Mouse (Mus musculus) lung, embryonic 15.5 days (tissue): ENCODE results near the gene Eef2kmt. TPM values are rescaled to one million over a fixed set of nuclear protein-coding genes. Genes with fewer than 3 reads are reported as not detected.

Experiments used
- ATAC-seq: fragments of 200-750 bp; cut with Nextera tagmentation; 2 replicates; pipeline ENCODE4 v1.8.0; 2017; ENCODE audit warnings: moderate number of reproducible peaks, borderline replicate concordance; ENCODE audit not compliant: low FRiP score, low TSS enrichment; ENCODE audit errors: extremely low read depth
- H3K27ac ChIP-seq: fragments of 300-500 bp; sonication (generic); 2 replicates; pipeline ENCODE4 v1.5.1; 2015; ENCODE audit warnings: moderate library complexity, mild to moderate bottlenecking, inconsistent platforms
- H3K27me3 ChIP-seq: fragments of 300-500 bp; sonication (generic); 2 replicates; pipeline ENCODE4 v1.6.1; 2015; ENCODE audit warnings: inconsistent platforms
- H3K36me3 ChIP-seq: fragments of 300-500 bp; sonication (generic); 2 replicates; pipeline ENCODE4 v1.6.1; 2015; ENCODE audit warnings: inconsistent platforms
- H3K4me1 ChIP-seq: fragments of 300-500 bp; sonication (generic); 2 replicates; pipeline ENCODE4 v1.6.1; 2015; ENCODE audit warnings: inconsistent platforms
- H3K4me2 ChIP-seq: fragments of 300-500 bp; sonication (generic); 2 replicates; pipeline ENCODE4 v1.6.1; 2015; ENCODE audit warnings: inconsistent platforms, mild to moderate bottlenecking, moderate library complexity
- H3K4me3 ChIP-seq: fragments of 300-500 bp; sonication (generic); 2 replicates; pipeline ENCODE4 v1.5.1; 2015; ENCODE audit warnings: mild to moderate bottlenecking, inconsistent platforms
- H3K9ac ChIP-seq: fragments of 300-500 bp; sonication (generic); 2 replicates; pipeline ENCODE4 v1.6.1; 2015; ENCODE audit warnings: inconsistent platforms
- H3K9me3 ChIP-seq: fragments of 300-500 bp; sonication (generic); 2 replicates; pipeline ENCODE4 v1.6.1; 2016; ENCODE audit warnings: inconsistent platforms
- WGBS: fragments of 180-500 bp; shearing (Covaris S2); methylation state at CpG from one replicate; pipeline ENCODE4 v1.1.7; 2015; 5-methylcytosine and 5-hydroxymethylcytosine counted together
- polyA plus RNA-seq: library from polyadenylated mRNA; unstranded; fragments of >200 nt; fragmentation: Nextera tagmentation; extraction: Ambion mirVana; gene quantifications from 2 replicates; pipeline ENCODE4 v1.2.1, GENCODE M21; 2015

Gene Eef2kmt
- 21.4 and 24.8 TPM in 2 replicates for polyA plus RNA-seq

- no peaks in the 10 kb centered on the region for H3K27me3 ChIP-seq
- H3K9ac ChIP-seq, result peak within 1 kb of the TSS; percentile 70
- H3K4me1 ChIP-seq, result peaks cover 17% of the 10 kb centered on the region
- H3K4me2 ChIP-seq, result peak within 1 kb of the TSS; percentile 87
- ATAC-seq, result peak; percentile 98
- H3K4me3 ChIP-seq, result peak within 1 kb of the TSS; percentile 78
- no peaks in the 10 kb centered on the region for H3K9me3 ChIP-seq
- no peaks in the 10 kb centered on the region for H3K36me3 ChIP-seq
- H3K27ac ChIP-seq, result peak within 1 kb of the TSS; percentile 82
- 1% methylated on average over 57 of the region's 57 CpGs for WGBS
Observed at GRCm38 (mm10) chr16:5255779-5256496, at the start of gene Eef2kmt. TSS of gene Eef2kmt (minus strand) at chr16:5255983.

- H3K27ac ChIP-seq, result no peak overlapping the region
- no peak overlapping the region for H3K4me2 ChIP-seq
- H3K4me1 ChIP-seq, result no peaks in the 10 kb centered on the region
- no peaks in the 10 kb centered on the region for H3K36me3 ChIP-seq
- H3K27me3 ChIP-seq, result no peaks in the 10 kb centered on the region
- no peaks in the 10 kb centered on the region for H3K9me3 ChIP-seq
- 56% methylated on average over 5 of the region's 5 CpGs for WGBS
- H3K9ac ChIP-seq, result no peak overlapping the region
- ATAC-seq, result no peak
- H3K4me3 ChIP-seq, result no peak overlapping the region
Observed at GRCm38 (mm10) chr16:5295238-5295637, 39.5 kb upstream of the Eef2kmt start.

- Histone ChIP-seq H3K4me3 (no peak overlapping the region), H3K9me3 (no peaks in the 10 kb centered on the region), H3K4me2 (no peak overlapping the region), H3K27ac (no peak overlapping the region), H3K9ac (no peak overlapping the region), H3K4me1 (no peaks in the 10 kb centered on the region), H3K36me3 (no peaks in the 10 kb centered on the region), H3K27me3 (no peaks in the 10 kb centered on the region)
- no peak for ATAC-seq
- 59% methylated on average over 3 of the region's 3 CpGs for WGBS
Observed at GRCm38 (mm10) chr16:5285376-5285775, 29.6 kb upstream of the Eef2kmt start.

- Histone ChIP-seq H3K9ac (no peak overlapping the region), H3K4me1 (no peaks in the 10 kb centered on the region), H3K4me2 (no peak overlapping the region), H3K9me3 (no peaks in the 10 kb centered on the region), H3K27ac (no peak overlapping the region), H3K4me3 (no peak overlapping the region), H3K27me3 (no peaks in the 10 kb centered on the region), H3K36me3 (no peaks in the 10 kb centered on the region)
- ATAC-seq, result no peak
- WGBS, result 81% methylated on average over 9 of the region's 9 CpGs
Observed at GRCm38 (mm10) chr16:5282686-5283085, 26.9 kb upstream of the Eef2kmt start.

- Histone ChIP-seq H3K9me3 (no peaks in the 10 kb centered on the region), H3K9ac (no peak overlapping the region), H3K36me3 (no peaks in the 10 kb centered on the region), H3K4me2 (no peak overlapping the region), H3K4me3 (no peak overlapping the region), H3K4me1 (no peaks in the 10 kb centered on the region), H3K27ac (no peak overlapping the region), H3K27me3 (no peaks in the 10 kb centered on the region)
- no peak for ATAC-seq
- WGBS, result 82% methylated on average over 5 of the region's 5 CpGs
Observed at GRCm38 (mm10) chr16:5279571-5280222, 23.9 kb upstream of the Eef2kmt start.

- Histone ChIP-seq H3K4me1 (no peaks in the 10 kb centered on the region), H3K36me3 (no peaks in the 10 kb centered on the region), H3K4me3 (no peak overlapping the region), H3K4me2 (no peak overlapping the region), H3K27ac (no peak overlapping the region), H3K27me3 (no peaks in the 10 kb centered on the region), H3K9me3 (no peaks in the 10 kb centered on the region), H3K9ac (no peak overlapping the region)
- ATAC-seq, result no peak
- WGBS, result 66% methylated on average over 3 of the region's 3 CpGs
Observed at GRCm38 (mm10) chr16:5272371-5272770, 16.6 kb upstream of the Eef2kmt start.

- ATAC-seq, result 0 out of 2 replicates have a peak, but pooled peaks have one; percentile 19
Observed at GRCm38 (mm10) chr16:5271411-5272035, 15.7 kb upstream of the Eef2kmt start.

GRCm38 (mm10) chr16:5263926-5264325, 8.1 kb upstream of the Eef2kmt start:
- Histone ChIP-seq H3K9ac (no peak overlapping the region), H3K4me2 (no peak overlapping the region), H3K27ac (no peak overlapping the region), H3K36me3 (no peaks in the 10 kb centered on the region), H3K4me1 (no peaks in the 10 kb centered on the region), H3K4me3 (no peak overlapping the region), H3K27me3 (no peaks in the 10 kb centered on the region), H3K9me3 (no peaks in the 10 kb centered on the region)
- 75% methylated on average over 7 of the region's 7 CpGs for WGBS
- no peak for ATAC-seq

More at GRCm38 (mm10) chr16:5271411-5272035, 15.7 kb upstream of the Eef2kmt start:
- H3K4me1 ChIP-seq, result no peaks in the 10 kb centered on the region
- no peak overlapping the region for H3K9ac ChIP-seq
- no peaks in the 10 kb centered on the region for H3K36me3 ChIP-seq
- H3K27me3 ChIP-seq, result no peaks in the 10 kb centered on the region
- WGBS, result 75% methylated on average over 4 of the region's 4 CpGs
- no peak overlapping the region for H3K4me3 ChIP-seq
- H3K4me2 ChIP-seq, result no peak overlapping the region
- H3K9me3 ChIP-seq, result no peaks in the 10 kb centered on the region
- H3K27ac ChIP-seq, result no peak overlapping the region

- no peak for ATAC-seq
- no peak overlapping the region for H3K27ac ChIP-seq
Observed at GRCm38 (mm10) chr16:5263156-5263555, 7.4 kb upstream of the Eef2kmt start.

GRCm38 (mm10) chr16:5255081-5255740, 572 bp downstream of the Eef2kmt start:
- 2% methylated on average over 27 of the region's 27 CpGs for WGBS
- 0 out of 2 replicates have a peak, but pooled peaks have one; percentile 3 for ATAC-seq

More at GRCm38 (mm10) chr16:5263156-5263555, 7.4 kb upstream of the Eef2kmt start:
- H3K27me3 ChIP-seq, result no peaks in the 10 kb centered on the region
- 50% methylated on average over 8 of the region's 8 CpGs for WGBS
- H3K36me3 ChIP-seq, result no peaks in the 10 kb centered on the region
- no peak overlapping the region for H3K9ac ChIP-seq
- H3K4me1 ChIP-seq, result no peaks in the 10 kb centered on the region
- H3K9me3 ChIP-seq, result no peaks in the 10 kb centered on the region
- H3K4me2 ChIP-seq, result no peak overlapping the region
- H3K4me3 ChIP-seq, result no peak overlapping the region

GRCm38 (mm10) chr16:5254346-5255025, 1.3 kb downstream of the Eef2kmt start:
- no peaks in the 10 kb centered on the region for H3K27me3 ChIP-seq
- under 1% methylated on average over 15 of the region's 15 CpGs for WGBS
- ATAC-seq, result peak; percentile 53
- peak overlapping the region; percentile 78 for H3K4me3 ChIP-seq
- no peaks in the 10 kb centered on the region for H3K9me3 ChIP-seq
- peak overlapping the region; percentile 82 for H3K27ac ChIP-seq
- peak overlapping the region; percentile 87 for H3K4me2 ChIP-seq
- peak overlapping the region; percentile 70 for H3K9ac ChIP-seq
- peaks cover 17% of the 10 kb centered on the region for H3K4me1 ChIP-seq
- H3K36me3 ChIP-seq, result peaks cover 4% of the 10 kb centered on the region

More at GRCm38 (mm10) chr16:5255081-5255740, 572 bp downstream of the Eef2kmt start:
- H3K27ac ChIP-seq, result peak overlapping the region; percentile 82
- H3K9ac ChIP-seq, result peak overlapping the region; percentile 70
- H3K9me3 ChIP-seq, result no peaks in the 10 kb centered on the region
- no peaks in the 10 kb centered on the region; the same call in 1 of the 2 replicates for H3K36me3 ChIP-seq
- peak overlapping the region; percentile 87 for H3K4me2 ChIP-seq
- H3K4me3 ChIP-seq, result peak overlapping the region; percentile 78
- peaks cover 17% of the 10 kb centered on the region for H3K4me1 ChIP-seq
- no peaks in the 10 kb centered on the region for H3K27me3 ChIP-seq
